Mouse (Mus musculus) kidney, embryonic 14.5 days (tissue): ENCODE results near the gene Cntn1. TPM values are rescaled to one million over a fixed set of nuclear protein-coding genes. Genes with fewer than 3 reads are reported as not detected.

Experiments used
- polyA plus RNA-seq: library from polyadenylated mRNA; unstranded; fragments of >200 nt; fragmentation: Nextera tagmentation; extraction: Ambion mirVana; gene quantifications from 2 replicates; pipeline ENCODE4 v1.2.1, GENCODE M21; 2014

Cntn1 gene
- polyA plus RNA-seq, 1 experiment from 2014 or later, result 3.6 TPM

Other genes with a start within 250 kb of the Cntn1 start
- not detected in 2 replicates for gene Smgc, start 212.9 kb upstream of the Cntn1 start, polyA plus RNA-seq